Mouse (Mus musculus): ENCODE results near the gene Ugt2a3.

DNA sequence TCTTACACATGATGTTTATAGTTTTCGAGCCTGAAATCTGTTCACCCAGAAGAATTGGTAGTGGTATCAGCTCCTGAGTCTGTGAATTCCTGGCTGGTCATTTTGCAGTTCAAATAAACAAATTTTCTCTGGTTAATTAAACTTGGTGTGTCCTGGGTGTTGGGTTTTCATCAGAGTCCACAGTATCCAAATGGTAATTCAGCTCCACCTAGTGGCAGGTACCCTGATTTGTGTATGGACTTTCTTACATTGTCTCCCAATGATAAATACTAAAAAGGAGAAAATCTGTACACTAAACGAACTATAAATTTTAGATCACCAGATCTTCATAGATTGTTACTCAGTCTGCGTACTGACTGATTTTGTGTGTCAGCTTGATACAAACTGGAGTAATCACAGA, 3.4 kb downstream of the Ugt2a3 start:
- TF ChIP-seq CTCF (IDR thresholded peaks at IDR 0.05; ENCODE audit: insufficient read depth, low read depth, low read length) = no peak
- no peak for TF ChIP-seq POLR2A (IDR thresholded peaks at IDR 0.05; ENCODE audit: insufficient read depth, low read depth, low read length)
